Mouse (Mus musculus): ENCODE measurements at regions not wholly inside any gene's neighbourhood (a gene's known extent, or its start where the extent isn't known, plus 50 kb on each side); places are given as distances from the start of the nearest gene placed in this dataset.

DNA sequence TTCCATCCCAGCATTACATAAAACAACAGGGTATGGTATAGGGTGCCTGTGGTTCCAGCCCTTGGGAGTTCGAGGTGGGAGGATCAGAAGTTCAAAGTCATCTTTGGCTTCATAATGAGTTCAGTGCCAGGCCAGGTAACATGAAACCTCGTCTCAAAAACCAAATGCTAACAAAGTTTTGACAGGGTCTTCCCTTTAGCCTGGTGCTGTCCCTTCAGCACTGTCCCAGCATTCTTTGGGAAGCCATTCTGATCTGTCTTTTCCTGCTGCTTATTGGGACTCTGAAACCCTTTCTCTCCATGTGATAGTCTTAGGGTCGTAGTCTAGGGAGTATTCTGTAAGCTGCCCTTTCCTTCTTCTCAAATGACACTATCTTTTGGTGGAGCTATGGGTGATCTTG lies 282.1 kb downstream of the Vps13c start:
- H3K27me3 ChIP-seq (ENCODE audit: control insufficient read depth, insufficient read depth, low read length) = no peaks in the 10 kb centered on the region
- DNase-seq (ENCODE audit: low spot score, missing footprints) (no peak), ATAC-seq (ENCODE audit: low FRiP score) (no peak)
- no peaks in the 10 kb centered on the region for H3K9me3 ChIP-seq (ENCODE audit: control insufficient read depth, low read length)
- no peak overlapping the region for H3K4me2 ChIP-seq
- H3K4me1 ChIP-seq (ENCODE audit: control insufficient read depth, insufficient read depth, low read length) = no peaks in the 10 kb centered on the region
- H3K4me3 ChIP-seq (ENCODE audit: low read depth, low read length) = no peak overlapping the region
- no peak overlapping the region for H3K9ac ChIP-seq (ENCODE audit: low read length)
- H3K36me3 ChIP-seq (ENCODE audit: control insufficient read depth, insufficient read depth, low read length) = no peaks in the 10 kb centered on the region
- H3K27ac ChIP-seq (ENCODE audit: low read depth, low read length) = no peak overlapping the region
- WGBS = 66% methylated on average over 3 of the region's 3 CpGs

DNA sequence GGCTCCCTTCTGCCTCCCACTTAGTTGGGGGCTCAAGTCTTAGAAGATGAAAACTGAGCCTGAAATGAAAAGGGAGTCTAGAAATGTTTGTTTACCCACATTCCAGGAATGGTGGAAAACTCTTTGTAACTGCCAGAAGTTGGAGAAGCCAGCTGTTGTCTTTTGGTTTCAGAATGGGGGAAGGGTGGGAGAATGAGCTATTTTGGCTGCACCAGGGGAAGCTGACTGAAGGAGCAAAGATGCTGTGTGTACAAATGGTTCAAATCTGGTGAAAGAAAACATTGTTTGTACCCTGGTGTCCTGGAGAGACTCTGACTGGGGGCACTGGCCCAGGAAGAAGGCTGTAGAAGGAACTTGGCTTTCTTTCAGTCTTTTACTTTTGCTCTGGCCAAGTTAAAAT lies 291.1 kb downstream of the Vps13c start:
- no peaks in the 10 kb centered on the region for H3K27me3 ChIP-seq (ENCODE audit: control insufficient read depth, insufficient read depth, low read length)
- DNase-seq (ENCODE audit: low spot score, missing footprints) (no peak), ATAC-seq (ENCODE audit: low FRiP score) (no peak)
- no peak overlapping the region for H3K27ac ChIP-seq (ENCODE audit: low read depth, low read length)
- H3K4me2 ChIP-seq = no peak overlapping the region
- no peaks in the 10 kb centered on the region for H3K36me3 ChIP-seq (ENCODE audit: control insufficient read depth, insufficient read depth, low read length)
- H3K4me1 ChIP-seq (ENCODE audit: control insufficient read depth, insufficient read depth, low read length) = no peaks in the 10 kb centered on the region
- no peak overlapping the region for H3K9ac ChIP-seq (ENCODE audit: low read length)
- no peaks in the 10 kb centered on the region for H3K9me3 ChIP-seq (ENCODE audit: control insufficient read depth, low read length)
- no peak overlapping the region for H3K4me3 ChIP-seq (ENCODE audit: low read depth, low read length)

DNA sequence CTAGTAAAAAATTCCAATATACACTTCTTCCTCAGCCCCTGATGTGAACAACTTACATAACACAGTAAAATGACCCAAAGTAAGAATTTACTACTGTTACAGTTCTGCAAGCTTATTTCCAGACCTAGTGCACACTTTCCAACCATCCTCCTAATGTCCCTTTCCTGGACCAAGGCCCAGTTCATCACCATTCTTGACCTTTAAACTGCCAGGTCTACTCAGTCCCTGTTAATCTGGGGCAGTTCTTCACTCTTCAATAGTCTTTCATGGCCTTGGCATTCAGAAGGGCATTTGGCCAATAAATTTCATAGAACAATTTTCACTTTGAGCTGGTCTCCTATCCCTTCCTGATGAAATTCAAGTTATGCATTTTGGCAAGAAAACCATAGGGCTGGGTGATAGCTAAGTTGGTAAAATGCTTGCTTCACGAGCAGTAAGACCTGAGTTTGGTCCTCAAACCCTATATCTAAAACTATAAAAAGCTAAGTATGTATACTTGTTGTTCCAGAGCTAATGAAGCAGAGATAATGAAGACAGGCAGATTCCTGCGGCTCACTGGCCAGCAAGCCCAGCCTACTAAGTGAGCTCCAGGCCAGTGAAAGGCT lies 295.4 kb downstream of the Vps13c start:
- H3K4me1 ChIP-seq (ENCODE audit: control insufficient read depth, insufficient read depth, low read length) = no peaks in the 10 kb centered on the region
- 71% methylated on average over 2 of the region's 2 CpGs for WGBS
- no peak overlapping the region for H3K9ac ChIP-seq (ENCODE audit: low read length)
- no peak for DNase-seq (ENCODE audit: low spot score, missing footprints)
- H3K4me3 ChIP-seq (ENCODE audit: low read depth, low read length) = no peak overlapping the region
- no peak for ATAC-seq (ENCODE audit: low FRiP score)
- no peak overlapping the region for H3K4me2 ChIP-seq
- no peaks in the 10 kb centered on the region for H3K9me3 ChIP-seq (ENCODE audit: control insufficient read depth, low read length)
- no peaks in the 10 kb centered on the region for H3K36me3 ChIP-seq (ENCODE audit: control insufficient read depth, insufficient read depth, low read length)
- H3K27me3 ChIP-seq (ENCODE audit: control insufficient read depth, insufficient read depth, low read length) = no peaks in the 10 kb centered on the region
- H3K27ac ChIP-seq (ENCODE audit: low read depth, low read length) = no peak overlapping the region

DNA sequence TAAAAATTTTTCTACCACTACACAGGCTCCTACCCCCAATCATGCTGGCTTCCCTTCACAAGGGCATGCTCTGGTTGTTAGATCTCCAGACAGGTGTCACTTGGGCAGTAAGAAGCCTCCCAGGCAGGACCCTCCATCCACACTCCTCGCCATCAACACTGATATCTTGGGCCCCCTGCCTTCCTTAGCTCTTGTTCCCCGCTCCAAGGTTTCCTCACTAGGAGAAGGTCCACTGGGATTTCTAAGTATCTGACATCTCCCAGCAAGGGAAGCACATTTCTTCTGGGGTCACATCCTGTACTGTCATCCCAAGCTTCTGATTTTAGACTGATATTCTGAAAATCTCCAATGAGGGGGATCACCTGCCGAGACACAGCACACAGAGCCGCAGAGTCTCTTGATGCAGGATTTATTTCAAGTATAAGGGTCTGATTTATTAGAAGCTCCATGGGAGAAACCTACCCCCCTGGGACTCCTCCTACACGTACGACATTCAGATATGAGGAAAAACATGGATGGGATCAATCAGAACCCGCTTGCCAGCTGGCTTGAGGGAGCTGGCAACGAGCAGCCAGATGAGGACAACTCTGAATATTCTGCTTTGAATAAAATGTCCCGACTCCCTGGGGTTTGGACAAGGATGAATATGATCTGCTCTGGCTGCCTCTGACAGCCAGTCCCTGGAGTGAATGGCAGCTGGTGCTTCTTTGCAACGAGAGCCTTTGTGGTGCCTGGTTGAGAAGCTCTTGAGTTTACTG lies 322.8 kb downstream of the Vps13c start:
- no peaks in the 10 kb centered on the region for H3K36me3 ChIP-seq (ENCODE audit: control insufficient read depth, insufficient read depth, low read length)
- no peak overlapping the region for H3K27ac ChIP-seq (ENCODE audit: low read depth, low read length)
- WGBS = 85% methylated on average over 10 of the region's 10 CpGs
- DNase-seq (ENCODE audit: low spot score, missing footprints) = no peak
- no peaks in the 10 kb centered on the region for H3K9me3 ChIP-seq (ENCODE audit: control insufficient read depth, low read length)
- ATAC-seq (ENCODE audit: low FRiP score) = no peak
- no peaks in the 10 kb centered on the region for H3K27me3 ChIP-seq (ENCODE audit: control insufficient read depth, insufficient read depth, low read length)
- no peak overlapping the region for H3K4me2 ChIP-seq
- H3K9ac ChIP-seq (ENCODE audit: low read length) = no peak overlapping the region
- H3K4me1 ChIP-seq (ENCODE audit: control insufficient read depth, insufficient read depth, low read length) = no peaks in the 10 kb centered on the region
- no peak overlapping the region for H3K4me3 ChIP-seq (ENCODE audit: low read depth, low read length)

DNA sequence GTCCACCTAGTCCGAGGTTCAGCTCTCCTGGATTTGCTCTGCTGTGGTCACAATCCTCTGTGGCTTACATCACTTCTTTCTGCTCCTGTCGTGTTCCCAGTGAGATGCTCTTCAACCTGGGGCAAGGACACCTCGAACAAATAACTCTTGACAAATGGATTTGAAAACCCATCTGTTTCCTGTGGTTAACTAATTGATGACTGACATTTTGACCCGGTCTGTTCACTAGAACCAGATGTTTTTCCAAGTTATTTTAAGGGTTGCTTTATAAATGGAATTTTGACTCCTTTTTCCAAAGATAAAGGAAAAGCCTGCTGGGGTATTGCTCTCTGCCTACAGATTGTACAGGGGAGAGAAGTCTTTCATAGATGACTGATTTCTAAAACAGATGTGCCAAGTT lies 326.4 kb downstream of the Vps13c start:
- no peaks in the 10 kb centered on the region for H3K4me1 ChIP-seq (ENCODE audit: control insufficient read depth, insufficient read depth, low read length)
- ATAC-seq (ENCODE audit: low FRiP score) (no peak), DNase-seq (ENCODE audit: low spot score, missing footprints) (no peak)
- no peaks in the 10 kb centered on the region for H3K36me3 ChIP-seq (ENCODE audit: control insufficient read depth, insufficient read depth, low read length)
- H3K9me3 ChIP-seq (ENCODE audit: control insufficient read depth, low read length) = no peaks in the 10 kb centered on the region
- no peak overlapping the region for H3K9ac ChIP-seq (ENCODE audit: low read length)
- H3K4me2 ChIP-seq = no peak overlapping the region
- no peaks in the 10 kb centered on the region for H3K27me3 ChIP-seq (ENCODE audit: control insufficient read depth, insufficient read depth, low read length)
- H3K27ac ChIP-seq (ENCODE audit: low read depth, low read length) = no peak overlapping the region
- no peak overlapping the region for H3K4me3 ChIP-seq (ENCODE audit: low read depth, low read length)
- WGBS = 64% methylated on average over 4 of the region's 4 CpGs

DNA sequence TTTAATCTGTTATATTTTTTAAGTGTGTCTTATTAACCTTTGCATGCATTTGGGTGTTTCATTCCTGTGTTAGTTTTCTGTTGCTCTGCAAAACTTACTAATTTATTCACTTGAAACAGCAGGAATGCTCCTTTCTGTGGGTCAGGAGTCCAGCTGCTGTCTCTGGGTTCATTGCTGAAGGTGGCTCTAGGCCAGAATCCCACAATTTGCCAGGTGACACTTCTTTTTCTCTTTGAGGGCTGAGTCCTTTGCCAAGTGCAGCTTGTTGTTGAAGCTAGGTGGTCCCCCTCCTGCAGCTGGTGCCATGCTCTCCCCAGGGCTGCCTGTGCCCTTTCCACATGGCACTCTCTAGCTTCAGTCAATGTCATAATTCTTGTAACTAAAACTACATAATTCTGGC lies 348.7 kb downstream of the Vps13c start:
- Histone ChIP-seq H3K27ac (ENCODE audit: low read depth, low read length) (no peak overlapping the region), H3K36me3 (ENCODE audit: control insufficient read depth, insufficient read depth, low read length) (no peaks in the 10 kb centered on the region), H3K4me1 (ENCODE audit: control insufficient read depth, insufficient read depth, low read length) (no peaks in the 10 kb centered on the region), H3K9me3 (ENCODE audit: control insufficient read depth, low read length) (no peaks in the 10 kb centered on the region), H3K27me3 (ENCODE audit: control insufficient read depth, insufficient read depth, low read length) (no peaks in the 10 kb centered on the region), H3K4me2 (no peak overlapping the region), H3K4me3 (ENCODE audit: low read depth, low read length) (no peak overlapping the region), H3K9ac (ENCODE audit: low read length) (no peak overlapping the region)
- ATAC-seq (ENCODE audit: low FRiP score) (no peak), DNase-seq (ENCODE audit: low spot score, missing footprints) (no peak)

DNA sequence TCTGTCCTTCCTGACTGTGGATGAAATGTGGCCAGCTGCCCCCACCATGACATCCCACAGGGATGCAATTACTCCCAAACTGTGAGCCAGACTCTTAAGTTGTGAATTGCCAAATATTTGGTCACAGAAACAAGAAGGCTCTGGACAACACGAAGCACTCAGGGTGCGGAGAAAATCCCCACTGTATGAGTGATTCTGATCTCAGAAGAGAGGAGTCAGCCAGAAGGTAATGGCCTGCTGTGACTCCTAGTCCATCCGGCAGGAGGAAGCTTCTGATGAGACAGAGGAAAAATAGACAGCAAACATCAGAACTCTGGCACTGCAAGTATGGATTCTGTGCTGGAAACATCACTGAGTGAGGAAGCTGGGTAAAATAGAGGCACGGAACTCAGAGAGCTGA lies 359.6 kb downstream of the Vps13c start:
- WGBS = 72% methylated on average over 4 of the region's 4 CpGs
- H3K27me3 ChIP-seq (ENCODE audit: control insufficient read depth, insufficient read depth, low read length) = no peaks in the 10 kb centered on the region

DNA sequence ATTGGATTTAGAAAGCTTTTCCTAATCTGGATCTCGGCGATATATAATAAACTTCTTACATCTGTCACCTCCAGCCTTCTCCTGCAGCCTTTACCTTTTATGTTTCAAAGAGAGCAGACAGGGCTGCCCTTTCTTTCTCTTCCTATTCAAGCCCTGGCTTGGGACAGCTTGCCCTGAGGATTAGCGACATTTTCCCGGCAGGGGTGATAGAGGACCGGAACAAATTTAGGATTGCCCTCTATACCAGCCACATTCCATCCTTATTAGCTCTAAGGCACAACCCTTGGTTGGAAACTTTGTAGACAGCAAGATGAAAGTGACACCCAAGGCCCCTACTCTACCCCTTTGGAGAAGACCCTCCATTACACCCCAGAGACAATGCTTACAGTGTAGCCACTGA lies 360.8 kb downstream of the Vps13c start:
- WGBS = 3% methylated on average over 5 of the region's 5 CpGs
- H3K9me3 ChIP-seq (ENCODE audit: control insufficient read depth, low read length) = no peaks in the 10 kb centered on the region
- no peaks in the 10 kb centered on the region for H3K36me3 ChIP-seq (ENCODE audit: control insufficient read depth, insufficient read depth, low read length)
- no peak overlapping the region for H3K4me3 ChIP-seq (ENCODE audit: low read depth, low read length)
- no peak overlapping the region for H3K4me2 ChIP-seq
- H3K9ac ChIP-seq (ENCODE audit: low read length) = no peak overlapping the region
- DNase-seq (ENCODE audit: low spot score, missing footprints) (peak; percentile 87), ATAC-seq (ENCODE audit: low FRiP score) (0 out of 2 replicates have a peak, but pooled peaks have one; percentile 35)
- no peak overlapping the region for H3K27ac ChIP-seq (ENCODE audit: low read depth, low read length)
- no peaks in the 10 kb centered on the region for H3K27me3 ChIP-seq (ENCODE audit: control insufficient read depth, insufficient read depth, low read length)
- peaks cover 7% of the 10 kb centered on the region for H3K4me1 ChIP-seq (ENCODE audit: control insufficient read depth, insufficient read depth, low read length)

More for the DNA sequence above, 359.6 kb downstream of the Vps13c start:
- H3K4me3 ChIP-seq (ENCODE audit: low read depth, low read length) = no peak overlapping the region
- no peak overlapping the region for H3K4me2 ChIP-seq
- H3K9ac ChIP-seq (ENCODE audit: low read length) = no peak overlapping the region
- ATAC-seq (ENCODE audit: low FRiP score) (no peak), DNase-seq (ENCODE audit: low spot score, missing footprints) (no peak)
- H3K27ac ChIP-seq (ENCODE audit: low read depth, low read length) = no peak overlapping the region
- H3K36me3 ChIP-seq (ENCODE audit: control insufficient read depth, insufficient read depth, low read length) = no peaks in the 10 kb centered on the region
- H3K4me1 ChIP-seq (ENCODE audit: control insufficient read depth, insufficient read depth, low read length) = peaks cover 7% of the 10 kb centered on the region
- H3K9me3 ChIP-seq (ENCODE audit: control insufficient read depth, low read length) = no peaks in the 10 kb centered on the region

DNA sequence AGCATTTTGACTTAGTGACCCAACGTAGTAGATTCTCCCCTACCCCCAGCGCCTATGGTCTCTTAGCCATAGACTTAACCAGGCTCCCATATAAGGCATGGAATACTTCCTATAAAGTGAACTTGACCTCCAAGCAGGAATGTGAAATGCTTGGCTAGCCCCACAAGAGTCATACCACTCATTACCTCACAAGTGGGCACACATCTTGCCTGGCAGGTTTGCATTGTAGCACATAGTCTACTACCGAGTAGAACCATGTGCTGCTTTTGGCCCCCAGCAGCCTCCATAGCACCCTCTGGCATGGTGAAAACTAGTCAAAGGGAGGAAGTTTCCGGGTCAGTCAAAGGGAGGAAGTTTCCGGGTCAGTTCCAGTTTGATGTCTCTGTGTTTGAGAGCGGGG lies 385.5 kb downstream of the Vps13c start:
- Histone ChIP-seq H3K4me2 (no peak overlapping the region), H3K4me1 (ENCODE audit: control insufficient read depth, insufficient read depth, low read length) (no peaks in the 10 kb centered on the region), H3K27me3 (ENCODE audit: control insufficient read depth, insufficient read depth, low read length) (no peaks in the 10 kb centered on the region), H3K27ac (ENCODE audit: low read depth, low read length) (no peak overlapping the region), H3K9me3 (ENCODE audit: control insufficient read depth, low read length) (no peaks in the 10 kb centered on the region), H3K9ac (ENCODE audit: low read length) (no peak overlapping the region), H3K36me3 (ENCODE audit: control insufficient read depth, insufficient read depth, low read length) (no peaks in the 10 kb centered on the region), H3K4me3 (ENCODE audit: low read depth, low read length) (no peak overlapping the region)
- no peak for ATAC-seq (ENCODE audit: low FRiP score)
- 93% methylated on average over 6 of the region's 6 CpGs for WGBS
- DNase-seq (ENCODE audit: low spot score, missing footprints) = no peak
